Mouse (Mus musculus): ENCODE results near the gene Stk39.

DNA sequence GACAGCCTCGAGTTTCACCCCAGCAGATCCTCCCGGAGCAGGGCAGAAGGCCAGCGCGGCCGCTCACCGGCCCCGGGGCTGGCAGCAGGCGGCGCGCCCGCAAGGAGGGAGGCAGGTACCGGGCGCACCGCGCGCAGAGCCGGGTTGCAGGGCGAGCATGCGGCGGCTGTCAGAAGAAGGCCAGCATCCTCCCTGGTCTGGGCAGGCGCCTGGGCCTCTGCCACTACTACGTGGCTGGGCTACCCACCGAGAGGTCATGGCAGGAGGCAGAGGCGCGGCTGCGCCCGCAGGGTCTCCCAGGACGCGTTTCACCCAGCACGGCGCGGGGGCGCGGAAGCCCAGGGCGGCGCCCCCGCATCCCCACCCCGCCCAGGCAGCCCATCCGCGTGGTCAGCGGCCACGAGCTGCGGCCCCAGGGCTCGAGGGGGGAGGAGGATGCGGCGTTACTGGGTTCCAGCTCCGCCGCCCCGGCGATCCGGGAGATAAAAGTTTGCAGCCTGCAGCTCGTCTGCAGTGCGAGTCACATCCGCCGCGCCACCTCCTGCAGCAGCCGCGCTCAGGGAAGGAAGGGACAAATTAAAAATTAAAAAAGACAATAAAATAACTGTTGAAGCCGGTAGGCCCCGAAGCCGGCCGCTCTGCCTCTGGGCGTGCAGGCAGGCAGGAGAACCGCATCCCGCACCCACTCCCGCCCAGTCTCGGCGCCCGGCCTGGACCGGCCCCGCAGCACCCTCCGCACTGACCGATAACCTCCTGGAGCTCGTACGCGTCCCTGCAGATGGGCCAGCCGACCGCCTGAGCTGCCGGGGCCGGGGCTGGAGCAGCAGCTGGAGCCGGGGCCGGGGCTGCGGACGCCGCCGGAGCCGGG lies 943 bp downstream of the Stk39 start:
- TF ChIP-seq TAL1 (IDR thresholded peaks at IDR 0.05; ENCODE audit: low read length): no peak
- TF ChIP-seq GATA1 (IDR thresholded peaks at IDR 0.05; ENCODE audit: low read length): no peak

All from erythroblast, embryonic 14.5 days (primary cell).